Mouse (Mus musculus): ENCODE results near the gene Ctla4. TPM values are rescaled to one million over a fixed set of nuclear protein-coding genes. Genes with fewer than 3 reads are reported as not detected.

The Ctla4 gene
- polyA plus RNA-seq, 1 experiment from 2014 or later: not detected

DNA sequence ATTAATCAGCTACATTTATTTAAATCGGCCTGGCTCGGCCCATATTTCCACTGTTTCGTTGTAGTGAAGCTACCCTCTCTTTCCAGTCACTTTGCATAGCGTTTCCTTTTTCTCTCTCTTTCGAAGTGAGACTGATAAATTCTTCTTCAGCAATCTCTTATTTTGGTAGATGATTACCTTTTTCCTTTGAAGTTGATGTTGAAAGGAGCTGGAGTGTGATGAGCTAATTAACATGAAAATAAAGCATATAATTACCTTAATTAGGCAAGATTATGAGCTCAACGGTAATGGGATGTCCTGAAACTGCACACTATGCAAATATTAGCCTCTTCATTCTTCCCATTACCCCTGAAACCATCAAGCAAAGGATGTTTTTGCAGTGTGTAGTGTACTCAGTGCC, 15.7 kb downstream of the Ctla4 start:
- no peak overlapping the region for H3K27ac ChIP-seq (replicated peaks)
- no peaks in the 10 kb centered on the region for H3K36me3 ChIP-seq

GRCm38 (mm10) chr1:60903126-60903525, 16.3 kb downstream of the Ctla4 start:
- H3K4me3 ChIP-seq (replicated peaks): no peak overlapping the region
- H3K27ac ChIP-seq (replicated peaks): no peak overlapping the region
- H3K27me3 ChIP-seq: no peaks in the 10 kb centered on the region
- WGBS: 89% methylated on average over 7 of the region's 7 CpGs
- H3K4me2 ChIP-seq (replicated peaks): no peak overlapping the region
- H3K4me1 ChIP-seq: no peaks in the 10 kb centered on the region
- no peaks in the 10 kb centered on the region for H3K36me3 ChIP-seq
- no peak overlapping the region for H3K9ac ChIP-seq
- H3K9me3 ChIP-seq (replicated peaks): no peaks in the 10 kb centered on the region
- ATAC-seq (ENCODE audit: insufficient number of reproducible peaks, low FRiP score, low TSS enrichment, low read depth): no peak

More for the DNA sequence above, 15.7 kb downstream of the Ctla4 start:
- H3K4me1 ChIP-seq: no peaks in the 10 kb centered on the region
- H3K4me2 ChIP-seq (replicated peaks): no peak overlapping the region
- no peaks in the 10 kb centered on the region for H3K27me3 ChIP-seq
- H3K9me3 ChIP-seq (replicated peaks): no peaks in the 10 kb centered on the region
- WGBS: 67% methylated on average over 6 of the region's 6 CpGs
- H3K4me3 ChIP-seq (replicated peaks): no peak overlapping the region
- no peak for ATAC-seq (ENCODE audit: insufficient number of reproducible peaks, low FRiP score, low TSS enrichment, low read depth)
- no peak overlapping the region for H3K9ac ChIP-seq

GRCm38 (mm10) chr1:60904456-60904978, 17.7 kb downstream of the Ctla4 start:
- Histone ChIP-seq H3K4me1 (no peaks in the 10 kb centered on the region), H3K9me3 (replicated peaks) (no peaks in the 10 kb centered on the region), H3K9ac (no peak overlapping the region), H3K36me3 (no peaks in the 10 kb centered on the region), H3K4me2 (replicated peaks) (no peak overlapping the region), H3K4me3 (replicated peaks) (no peak overlapping the region), H3K27ac (replicated peaks) (no peak overlapping the region), H3K27me3 (no peaks in the 10 kb centered on the region)
- no peak for ATAC-seq (ENCODE audit: insufficient number of reproducible peaks, low FRiP score, low TSS enrichment, low read depth)
- 94% methylated on average over 2 of the region's 2 CpGs for WGBS

DNA sequence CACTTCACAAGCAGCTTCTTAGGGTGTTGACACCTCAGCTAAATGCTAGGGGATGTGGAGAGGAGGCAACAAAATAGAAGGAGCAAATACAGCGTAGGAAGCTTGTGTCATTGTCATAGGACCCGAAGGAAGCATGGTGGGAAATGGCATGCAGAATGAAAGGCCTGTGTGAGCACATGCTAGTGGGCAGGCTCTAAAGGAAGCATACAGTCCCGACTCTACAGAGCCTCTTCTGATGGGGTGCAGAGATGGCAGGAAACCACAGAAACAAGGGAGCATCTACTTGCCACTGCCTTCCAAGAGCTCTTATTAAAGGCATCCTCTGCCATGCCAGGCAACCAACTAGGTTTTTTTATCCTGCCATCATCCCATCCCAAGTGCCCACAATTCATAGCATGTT, 20.7 kb downstream of the Ctla4 start:
- Histone ChIP-seq H3K4me2 (replicated peaks) (no peak overlapping the region), H3K27ac (replicated peaks) (no peak overlapping the region), H3K36me3 (no peaks in the 10 kb centered on the region), H3K4me1 (no peaks in the 10 kb centered on the region), H3K4me3 (replicated peaks) (no peak overlapping the region), H3K27me3 (no peaks in the 10 kb centered on the region), H3K9ac (no peak overlapping the region), H3K9me3 (replicated peaks) (no peaks in the 10 kb centered on the region)
- no peak for ATAC-seq (ENCODE audit: insufficient number of reproducible peaks, low FRiP score, low TSS enrichment, low read depth)
- 82% methylated on average over 3 of the region's 3 CpGs for WGBS

- 85% methylated on average over 9 of the region's 9 CpGs for whole genome bisulfite sequencing
- H3K27me3 ChIP-seq: no peaks in the 10 kb centered on the region
Observed at GRCm38 (mm10) chr1:60908751-60909161, 22.0 kb downstream of the Ctla4 start.

GRCm38 (mm10) chr1:60909746-60910145, 22.9 kb downstream of the Ctla4 start:
- H3K4me1 ChIP-seq: no peaks in the 10 kb centered on the region
- no peak overlapping the region for H3K4me2 ChIP-seq (replicated peaks)
- H3K27me3 ChIP-seq: no peaks in the 10 kb centered on the region
- no peaks in the 10 kb centered on the region for H3K9me3 ChIP-seq (replicated peaks)
- no peak overlapping the region for H3K9ac ChIP-seq
- H3K36me3 ChIP-seq: no peaks in the 10 kb centered on the region
- no peak overlapping the region for H3K4me3 ChIP-seq (replicated peaks)
- ATAC-seq (ENCODE audit: insufficient number of reproducible peaks, low FRiP score, low TSS enrichment, low read depth): no peak
- no peak overlapping the region for H3K27ac ChIP-seq (replicated peaks)
- WGBS: 58% methylated on average over 1 of the region's 1 CpGs

More at GRCm38 (mm10) chr1:60908751-60909161, 22.0 kb downstream of the Ctla4 start:
- no peak for ATAC-seq (ENCODE audit: insufficient number of reproducible peaks, low FRiP score, low TSS enrichment, low read depth)
- no peak overlapping the region for H3K4me3 ChIP-seq (replicated peaks)
- H3K4me2 ChIP-seq (replicated peaks): no peak overlapping the region
- H3K36me3 ChIP-seq: no peaks in the 10 kb centered on the region
- no peaks in the 10 kb centered on the region for H3K9me3 ChIP-seq (replicated peaks)
- H3K4me1 ChIP-seq: no peaks in the 10 kb centered on the region
- no peak overlapping the region for H3K9ac ChIP-seq
- no peak overlapping the region for H3K27ac ChIP-seq (replicated peaks)

GRCm38 (mm10) chr1:60910796-60911195, 24.0 kb downstream of the Ctla4 start:
- no peaks in the 10 kb centered on the region for H3K27me3 ChIP-seq
- no peak overlapping the region for H3K27ac ChIP-seq (replicated peaks)
- no peaks in the 10 kb centered on the region for H3K36me3 ChIP-seq
- H3K4me1 ChIP-seq: no peaks in the 10 kb centered on the region
- no peak for ATAC-seq (ENCODE audit: insufficient number of reproducible peaks, low FRiP score, low TSS enrichment, low read depth)
- H3K9me3 ChIP-seq (replicated peaks): no peaks in the 10 kb centered on the region
- no peak overlapping the region for H3K4me3 ChIP-seq (replicated peaks)
- no peak overlapping the region for H3K4me2 ChIP-seq (replicated peaks)
- H3K9ac ChIP-seq: no peak overlapping the region
- 38% methylated on average over 1 of the region's 1 CpGs for WGBS

GRCm38 (mm10) chr1:60911631-60912030, 24.8 kb downstream of the Ctla4 start:
- Histone ChIP-seq H3K4me3 (replicated peaks) (no peak overlapping the region), H3K27ac (replicated peaks) (no peak overlapping the region), H3K4me2 (replicated peaks) (no peak overlapping the region), H3K4me1 (0 out of 2 replicates have a peak, but pooled peaks cover 2% of the 10 kb centered on the region), H3K27me3 (no peaks in the 10 kb centered on the region), H3K36me3 (no peaks in the 10 kb centered on the region), H3K9ac (no peak overlapping the region), H3K9me3 (replicated peaks) (no peaks in the 10 kb centered on the region)
- 75% methylated on average over 3 of the region's 3 CpGs for WGBS
- ATAC-seq (ENCODE audit: insufficient number of reproducible peaks, low FRiP score, low TSS enrichment, low read depth): no peak

GRCm38 (mm10) chr1:60913305-60913704, 26.5 kb downstream of the Ctla4 start:
- no peaks in the 10 kb centered on the region for H3K27me3 ChIP-seq
- 0 out of 2 replicates have a peak, but pooled peaks cover 5% of the 10 kb centered on the region for H3K4me1 ChIP-seq
- no peak overlapping the region for H3K4me3 ChIP-seq (replicated peaks)
- H3K36me3 ChIP-seq: no peaks in the 10 kb centered on the region
- ATAC-seq (ENCODE audit: insufficient number of reproducible peaks, low FRiP score, low TSS enrichment, low read depth): no peak
- no peaks in the 10 kb centered on the region for H3K9me3 ChIP-seq (replicated peaks)
- WGBS: 90% methylated on average over 4 of the region's 4 CpGs
- H3K4me2 ChIP-seq (replicated peaks): no peak overlapping the region
- H3K9ac ChIP-seq: no peak overlapping the region
- no peak overlapping the region for H3K27ac ChIP-seq (replicated peaks)

DNA sequence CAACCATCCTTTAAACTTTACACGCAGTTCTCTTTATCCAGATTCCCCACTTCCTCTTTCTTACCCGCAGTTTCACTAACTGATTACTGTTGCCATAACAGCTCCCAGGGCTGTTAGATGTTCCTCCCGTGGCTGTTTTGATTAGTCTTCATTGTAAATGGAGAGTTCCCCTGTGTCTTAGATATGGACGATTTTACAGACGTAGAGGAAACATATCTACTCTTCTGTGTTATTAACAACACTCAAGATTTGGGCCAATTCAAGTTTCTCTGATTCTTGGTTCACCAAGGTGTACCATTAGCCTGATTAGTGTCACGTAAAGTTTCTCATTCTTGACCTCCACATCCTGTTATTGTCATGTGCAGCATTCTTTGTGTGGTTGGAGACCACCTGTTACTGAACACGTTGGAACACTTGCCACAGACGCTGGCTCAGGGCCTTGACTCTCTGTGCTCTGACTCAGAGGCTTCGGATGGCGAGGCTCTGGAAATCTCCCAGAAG, 29.5 kb downstream of the Ctla4 start:
- H3K4me2 ChIP-seq (replicated peaks): no peak overlapping the region
- 0 out of 2 replicates have a peak, but pooled peaks cover 9% of the 10 kb centered on the region for H3K4me1 ChIP-seq
- 42% methylated on average over 10 of the region's 10 CpGs for WGBS
- no peaks in the 10 kb centered on the region for H3K9me3 ChIP-seq (replicated peaks)
- ATAC-seq (ENCODE audit: insufficient number of reproducible peaks, low FRiP score, low TSS enrichment, low read depth): no peak
- H3K27ac ChIP-seq (replicated peaks): no peak overlapping the region
- H3K9ac ChIP-seq: no peak overlapping the region
- no peaks in the 10 kb centered on the region for H3K36me3 ChIP-seq
- H3K4me3 ChIP-seq (replicated peaks): no peak overlapping the region
- no peaks in the 10 kb centered on the region for H3K27me3 ChIP-seq

DNA sequence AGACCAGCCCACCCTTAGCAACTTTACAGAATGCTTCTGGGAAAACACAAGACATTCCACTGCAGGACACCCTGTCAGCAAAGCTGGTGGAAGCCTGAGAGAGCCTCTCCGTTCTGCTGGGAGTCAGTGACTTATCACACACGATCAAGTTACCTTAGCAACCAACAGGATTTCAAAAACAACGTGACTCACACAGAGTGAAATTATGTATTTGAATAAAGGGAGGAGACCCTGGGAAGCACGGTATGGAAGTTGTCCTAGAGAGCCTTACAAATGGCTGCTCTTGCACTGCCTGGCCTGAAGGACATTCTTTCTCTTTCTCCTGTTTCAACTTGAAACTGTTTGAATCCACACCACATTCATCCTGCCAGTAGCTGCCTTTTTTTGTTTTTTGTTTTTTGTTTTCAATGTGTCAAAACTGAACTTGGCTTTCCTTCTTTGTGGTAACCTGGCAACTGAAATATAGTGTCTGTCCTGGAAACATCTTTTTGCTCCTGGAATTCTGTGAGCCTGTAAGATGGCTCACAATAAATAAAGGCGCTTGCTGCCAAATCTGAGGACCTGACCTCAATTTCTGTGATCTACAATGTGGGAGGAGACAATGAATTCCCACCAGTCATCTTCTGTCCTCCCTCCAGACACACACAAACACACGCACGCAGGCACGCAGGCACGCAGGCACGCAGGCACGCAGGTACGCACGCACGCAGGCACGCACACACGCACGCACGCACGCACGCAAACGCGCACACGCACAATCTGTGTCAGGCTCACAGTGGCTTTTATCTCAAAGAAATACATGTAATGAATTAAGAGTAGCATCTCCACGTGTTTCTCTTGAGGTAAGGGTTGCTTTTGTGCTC, 33.9 kb downstream of the Ctla4 start:
- 74% methylated on average over 24 of the region's 24 CpGs for WGBS
- ATAC-seq (ENCODE audit: insufficient number of reproducible peaks, low FRiP score, low TSS enrichment, low read depth): peak; percentile 78

More for the DNA sequence above, 33.9 kb downstream of the Ctla4 start:
- no peaks in the 10 kb centered on the region for H3K9me3 ChIP-seq (replicated peaks)
- H3K4me1 ChIP-seq: 0 out of 2 replicates have a peak, but pooled peaks cover 9% of the 10 kb centered on the region
- H3K4me3 ChIP-seq (replicated peaks): no peak overlapping the region
- H3K27me3 ChIP-seq: no peaks in the 10 kb centered on the region
- no peak overlapping the region for H3K4me2 ChIP-seq (replicated peaks)
- H3K27ac ChIP-seq (replicated peaks): no peak overlapping the region
- H3K36me3 ChIP-seq: no peaks in the 10 kb centered on the region
- no peak overlapping the region for H3K9ac ChIP-seq

All from embryonic facial prominence, embryonic 15.5 days (tissue).